Mouse (Mus musculus) spleen, adult 10 weeks (tissue): Measurements from ENCODE around the gene Olfr727. TPM values are rescaled to one million over a fixed set of nuclear protein-coding genes. Genes with fewer than 3 reads are reported as not detected.

Experiments used
- polyA plus RNA-seq: library from polyadenylated mRNA; stranded (reverse); fragments of 350-450 nt; fragmentation: Illumina TruSeq; extraction: RNeasy Lipid Tissue Mini Kit (QIAGEN cat#74804); gene quantifications from one replicate; pipeline ENCODE4 v1.2.3, GENCODE M21; 2015; ENCODE audit warnings: low replicate concordance; ENCODE audit not compliant: insufficient read depth

Olfr727 gene
- not detected for polyA plus RNA-seq

DNA sequence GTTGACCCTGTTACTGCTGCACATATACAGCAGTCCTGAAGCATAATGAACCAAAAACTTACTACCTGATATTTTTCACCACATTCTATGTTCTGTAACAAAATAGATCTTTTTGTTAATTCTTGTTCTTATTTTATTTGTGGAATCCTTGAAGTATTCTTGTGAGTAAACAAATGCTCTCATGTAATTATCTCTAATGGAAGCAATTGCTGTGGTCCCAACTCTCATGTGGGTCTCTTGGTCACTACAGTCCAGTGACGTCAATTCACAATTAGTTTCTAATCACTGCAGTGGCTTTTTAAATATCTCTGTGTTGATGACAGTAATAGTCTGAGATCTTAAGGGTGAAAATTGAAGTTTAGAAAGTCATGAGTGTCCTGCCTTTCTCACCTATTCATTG is at the start of gene Olfr727:
Gene Olfr727 (plus strand): TSS at position 301 of the 400 bp plus-strand sequence.

DNA sequence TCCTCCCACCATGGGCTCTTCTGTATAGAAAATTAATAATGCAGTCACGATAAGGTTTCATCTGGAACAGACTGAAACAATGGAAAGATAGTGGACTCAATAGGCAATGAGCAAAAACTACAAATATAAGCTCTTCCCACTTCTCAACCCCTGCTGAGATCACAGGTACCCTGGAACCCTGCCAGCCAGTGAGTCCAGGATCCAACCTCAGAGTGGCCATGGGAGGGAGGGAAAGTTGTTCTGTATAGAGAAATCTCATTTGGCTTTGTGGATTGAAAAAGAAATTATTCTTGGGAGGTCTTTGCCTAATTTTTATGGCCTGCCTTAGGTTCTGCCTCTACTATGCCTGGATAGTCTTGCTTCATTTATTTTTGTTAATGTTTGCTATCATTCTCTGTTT is 32.1 kb upstream of the Olfr727 start, which contains the start of gene Olfr726:
Gene Olfr726 (minus strand): TSS at position 101 of the 400 bp plus-strand sequence.

DNA sequence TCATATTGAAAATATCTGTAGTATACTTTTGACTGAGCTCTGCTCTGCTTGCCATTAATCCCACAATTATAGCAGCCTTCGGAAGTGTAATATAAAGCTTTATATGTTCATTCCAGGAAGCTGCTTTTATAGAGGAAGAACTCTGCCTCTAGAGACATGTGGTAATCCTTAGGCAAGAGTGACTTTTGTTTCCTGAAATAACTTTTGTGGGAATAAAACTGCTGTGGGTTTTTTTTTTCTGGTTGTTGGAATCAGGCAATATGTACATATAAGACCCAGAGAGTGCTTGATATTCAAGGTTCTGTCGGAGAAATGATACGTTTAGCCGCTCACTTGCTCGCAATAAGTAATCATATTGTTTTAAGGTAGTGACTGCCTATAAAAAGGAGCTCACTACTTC is 19.6 kb downstream of the Olfr727 start, which contains the start of gene Olfr728:
Gene Olfr728 (minus strand): TSS at position 101 of the 400 bp plus-strand sequence.

DNA sequence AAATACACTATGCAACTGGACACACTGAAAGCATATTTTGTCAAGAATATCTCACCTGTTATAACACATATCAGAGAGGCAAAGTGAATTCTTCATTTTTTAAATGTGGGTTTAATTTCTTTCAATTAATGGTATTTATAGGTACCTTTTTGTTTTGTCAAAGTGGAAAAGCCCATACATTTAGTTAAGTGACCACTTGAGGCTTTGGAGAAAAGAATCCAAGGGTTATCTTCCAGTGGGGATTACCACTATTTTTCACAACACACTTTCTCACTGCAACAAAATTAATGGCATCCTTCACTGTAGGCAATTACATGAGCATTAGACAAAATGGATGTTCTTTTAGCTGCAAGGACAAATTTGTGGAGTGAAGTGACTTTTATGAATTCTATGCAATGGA is 29.8 kb downstream of the Olfr727 start, which contains the start of gene Olfr729:
Gene Olfr729 (minus strand): TSS at position 101 of the 400 bp plus-strand sequence.

Other genes starting within 250 kb of the Olfr727 start
- gene Olfr722, start 221.2 kb upstream of the Olfr727 start, polyA plus RNA-seq, result not detected
- not detected for gene Olfr723, start 191.4 kb upstream of the Olfr727 start, polyA plus RNA-seq
- not detected for gene Olfr724, start 159.9 kb upstream of the Olfr727 start, polyA plus RNA-seq
- not detected for gene Olfr725, start 82.8 kb upstream of the Olfr727 start, polyA plus RNA-seq
- not detected for gene Olfr726, start 32.2 kb upstream of the Olfr727 start, polyA plus RNA-seq
- not detected for gene Olfr728, start 19.5 kb downstream of the Olfr727 start, polyA plus RNA-seq
- gene Olfr729, start 29.7 kb downstream of the Olfr727 start, polyA plus RNA-seq, result not detected
- gene Olfr730, start 65.0 kb downstream of the Olfr727 start, polyA plus RNA-seq, result not detected
- not detected for gene Olfr731, start 118.7 kb downstream of the Olfr727 start, polyA plus RNA-seq
- not detected for gene Olfr732, start 161.0 kb downstream of the Olfr727 start, polyA plus RNA-seq
- 0.10 TPM for gene Olfr733, start 178.3 kb downstream of the Olfr727 start, polyA plus RNA-seq
- gene Olfr734, start 203.6 kb downstream of the Olfr727 start, polyA plus RNA-seq, result not detected
- gene Olfr735, start 225.7 kb downstream of the Olfr727 start, polyA plus RNA-seq, result not detected
- gene Tlr11, start 234.7 kb downstream of the Olfr727 start, polyA plus RNA-seq, result 33.0 TPM